Mouse (Mus musculus): Measurements from ENCODE around the gene Sycp3. TPM values are rescaled to one million over a fixed set of nuclear protein-coding genes. Genes with fewer than 3 reads are reported as not detected.
"Not testable (repeated sequence)": the region's sequence is repeated elsewhere in the genome, so short reads cannot be mapped to it uniquely, and the experiment has no call there.

Sycp3 gene
- polyA plus RNA-seq, 1 experiment, result not detected

GRCm38 (mm10) chr10:88496864-88497564, 37.6 kb downstream of the Sycp3 start:
- 27% methylated on average over 11 of the region's 11 CpGs for WGBS
- DNase-seq (ENCODE audit: low read depth, low spot score), result no peak

GRCm38 (mm10) chr10:88499993-88500392, 40.6 kb downstream of the Sycp3 start:
- no peak for DNase-seq (ENCODE audit: low read depth, low spot score)
- WGBS, result 55% methylated on average over 5 of the region's 5 CpGs

- WGBS, result 58% methylated on average over 10 of the region's 10 CpGs
Observed at GRCm38 (mm10) chr10:88501370-88501769, 42.0 kb downstream of the Sycp3 start.

GRCm38 (mm10) chr10:88501886-88502765, 42.8 kb downstream of the Sycp3 start:
- DNase-seq (ENCODE audit: low read depth, low spot score), result no peak
- WGBS, result 37% methylated on average over 13 of the region's 13 CpGs

More at GRCm38 (mm10) chr10:88501370-88501769, 42.0 kb downstream of the Sycp3 start:
- DNase-seq (ENCODE audit: low read depth, low spot score), result no peak

GRCm38 (mm10) chr10:88502919-88503318, 43.5 kb downstream of the Sycp3 start:
- WGBS, result 18% methylated on average over 4 of the region's 4 CpGs
- no peak for DNase-seq (ENCODE audit: low read depth, low spot score)

GRCm38 (mm10) chr10:88503421-88504314, 44.3 kb downstream of the Sycp3 start, which contains the start of gene Chpt1:
Gene Chpt1 (minus strand): TSS chr10:88504073.
- WGBS, result 2% methylated on average over 70 of the region's 80 CpGs

GRCm38 (mm10) chr10:88504481-88504880, 45.1 kb downstream of the Sycp3 start:
- DNase-seq (ENCODE audit: low read depth, low spot score), result no peak
- 42% methylated on average over 3 of the region's 3 CpGs for WGBS

More at GRCm38 (mm10) chr10:88503421-88504314, 44.3 kb downstream of the Sycp3 start, which contains the start of gene Chpt1:
- DNase-seq (ENCODE audit: low read depth, low spot score), result no peak

- DNase-seq (ENCODE audit: low read depth, low spot score), result no peak
- 35% methylated on average over 5 of the region's 5 CpGs for WGBS
Observed at GRCm38 (mm10) chr10:88505256-88505655, 45.9 kb downstream of the Sycp3 start.

- WGBS, result 22% methylated on average over 7 of the region's 7 CpGs
- DNase-seq (ENCODE audit: low read depth, low spot score), result no peak
Observed at GRCm38 (mm10) chr10:88507691-88508143, 48.3 kb downstream of the Sycp3 start.

GRCm38 (mm10) chr10:88510503-88511271, 51.3 kb downstream of the Sycp3 start:
- 25% methylated on average over 12 of the region's 12 CpGs for WGBS
- no peak for DNase-seq (ENCODE audit: low read depth, low spot score)

GRCm38 (mm10) chr10:88511355-88511754, 52.0 kb downstream of the Sycp3 start:
- 36% methylated on average over 9 of the region's 9 CpGs for WGBS
- DNase-seq (ENCODE audit: low read depth, low spot score), result no peak

GRCm38 (mm10) chr10:88513574-88514135, 54.3 kb downstream of the Sycp3 start:
- WGBS, result 85% methylated on average over 8 of the region's 8 CpGs
- no peak for DNase-seq (ENCODE audit: low read depth, low spot score)

GRCm38 (mm10) chr10:88514495-88514894, 55.1 kb downstream of the Sycp3 start:
- WGBS, result 35% methylated on average over 2 of the region's 2 CpGs

GRCm38 (mm10) chr10:88515049-88515448, 55.7 kb downstream of the Sycp3 start:
- DNase-seq (ENCODE audit: low read depth, low spot score), result not testable (repeated sequence)
- 84% methylated on average over 7 of the region's 7 CpGs for WGBS

More at GRCm38 (mm10) chr10:88514495-88514894, 55.1 kb downstream of the Sycp3 start:
- no peak for DNase-seq (ENCODE audit: low read depth, low spot score)

GRCm38 (mm10) chr10:88522795-88523194, 63.4 kb downstream of the Sycp3 start:
- 83% methylated on average over 8 of the region's 8 CpGs for WGBS
- no peak for DNase-seq (ENCODE audit: low read depth, low spot score)
